Mouse (Mus musculus) frontal cortex, postnatal 36 days (tissue): Measurements from ENCODE around the gene Iqce.

Experiments
- DNase-seq, 2 experiments: peaks; one replicate each; pipeline ENCODE4 v3.0.0; 2022; ENCODE audit warnings: low spot score in 2 of 2

The Iqce gene

DNA sequence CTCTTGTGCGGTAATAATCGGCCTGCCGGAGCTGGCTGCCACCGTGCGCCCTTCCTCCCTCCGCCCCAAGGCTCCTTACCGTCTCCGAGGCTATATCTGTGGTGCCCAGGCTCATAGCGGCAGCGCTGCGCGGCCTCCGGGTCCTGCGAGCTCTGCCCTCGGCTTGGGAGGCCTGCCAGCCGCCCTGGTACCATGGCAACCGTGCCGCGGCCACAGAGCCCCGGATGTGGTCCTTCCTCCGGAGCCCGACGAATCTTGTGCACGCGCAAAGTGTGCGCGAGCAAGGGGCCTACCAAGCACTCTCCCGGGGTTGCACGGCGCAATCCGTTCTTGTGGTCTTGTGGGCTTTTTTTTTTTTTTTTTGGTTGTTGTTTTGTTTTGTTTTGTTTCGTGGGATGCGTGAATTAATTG lies at the start of gene Iqce:
Iqce (minus strand) TSS at position 276 of the 411 bp plus-strand sequence.
- peak; percentile 96 for DNase-seq

DNA sequence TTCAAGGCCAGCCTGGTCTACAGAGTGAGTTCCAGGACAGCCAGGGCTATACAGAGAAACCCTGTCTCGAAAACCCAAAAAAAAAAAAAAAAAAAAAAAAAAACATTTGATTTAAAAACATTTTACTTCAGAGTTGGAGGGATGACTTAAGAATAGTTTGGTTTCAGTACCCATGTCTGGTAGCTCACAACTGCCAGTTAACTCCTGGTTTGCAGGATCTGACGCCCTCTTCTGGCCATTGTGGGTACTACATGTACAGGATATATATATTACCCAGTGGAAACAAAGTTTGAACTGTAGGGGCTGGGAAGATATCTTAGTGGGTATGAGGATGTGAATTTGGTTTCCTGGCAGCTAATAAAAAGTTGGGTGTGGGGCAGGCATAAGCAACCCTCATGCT lies 48.7 kb upstream of the Iqce start:
- peak in 1 of 2 experiments; percentile 41 for DNase-seq

GRCm38 (mm10) chr5:140749062-140749875 lies 47.1 kb upstream of the Iqce start:
- peak; percentile 67 to 75 for DNase-seq

DNA sequence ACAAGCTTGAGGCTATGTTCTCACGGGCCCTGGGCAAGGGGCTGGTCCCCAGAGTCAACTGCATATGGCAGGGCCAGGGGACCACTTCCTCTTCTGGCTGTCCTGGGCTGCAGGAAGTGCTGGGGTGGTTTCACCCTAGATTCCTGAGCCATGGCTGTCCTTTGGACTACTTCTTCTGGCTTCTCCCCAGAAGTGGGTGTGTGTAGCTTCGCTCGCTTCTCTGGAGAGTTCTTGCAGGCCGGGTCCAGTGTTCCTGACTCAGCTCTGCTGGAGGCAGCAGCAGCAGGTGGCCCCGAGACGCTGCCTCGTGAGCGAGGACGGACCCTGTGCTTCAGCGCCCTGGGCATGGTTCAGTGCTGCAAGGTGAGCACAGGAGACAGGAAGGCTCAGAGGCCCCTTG lies 46.2 kb upstream of the Iqce start:
- no peak for DNase-seq

DNA sequence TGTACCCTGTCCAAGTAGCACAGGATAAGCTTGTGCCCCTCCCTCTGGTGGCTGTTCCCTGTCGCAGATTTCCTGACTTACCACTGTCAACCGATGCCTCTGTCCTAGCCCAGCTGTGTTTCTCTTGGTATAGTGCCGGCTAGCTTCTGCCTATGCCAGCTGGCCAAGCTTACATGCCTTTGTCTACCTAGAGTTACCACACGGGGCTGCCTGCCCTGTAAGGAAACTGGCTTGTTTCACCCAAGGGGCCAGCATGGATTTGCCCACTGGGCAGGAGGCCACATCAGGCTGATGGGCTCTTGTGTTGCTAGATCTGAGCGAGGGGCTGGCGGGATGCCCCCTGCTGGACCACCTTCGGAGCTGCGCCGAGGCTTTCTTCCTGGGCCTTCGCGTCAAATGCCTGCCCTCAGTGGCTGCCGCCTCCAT lies 41.5 kb upstream of the Iqce start:
- no peak for DNase-seq

DNA sequence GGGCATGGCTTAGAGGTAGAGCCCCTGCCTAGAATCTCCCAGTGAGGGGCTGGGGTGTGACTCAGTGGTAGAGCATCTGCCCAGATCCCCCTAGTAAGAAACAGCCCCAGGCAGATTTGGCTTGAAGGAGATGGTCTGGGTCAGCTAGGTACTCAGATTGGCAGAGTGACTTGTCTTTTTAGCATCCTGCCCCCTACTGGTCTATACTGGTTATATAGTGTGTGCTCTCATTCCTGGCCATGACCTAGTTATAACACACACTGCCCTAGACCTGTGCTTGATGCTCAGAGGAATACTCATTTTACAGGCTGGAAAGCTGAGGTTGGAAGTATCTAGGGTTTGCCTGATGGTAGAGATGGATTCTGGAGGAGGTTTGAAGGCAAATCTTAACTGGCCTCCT lies 39.7 kb upstream of the Iqce start:
- no peak for DNase-seq

DNA sequence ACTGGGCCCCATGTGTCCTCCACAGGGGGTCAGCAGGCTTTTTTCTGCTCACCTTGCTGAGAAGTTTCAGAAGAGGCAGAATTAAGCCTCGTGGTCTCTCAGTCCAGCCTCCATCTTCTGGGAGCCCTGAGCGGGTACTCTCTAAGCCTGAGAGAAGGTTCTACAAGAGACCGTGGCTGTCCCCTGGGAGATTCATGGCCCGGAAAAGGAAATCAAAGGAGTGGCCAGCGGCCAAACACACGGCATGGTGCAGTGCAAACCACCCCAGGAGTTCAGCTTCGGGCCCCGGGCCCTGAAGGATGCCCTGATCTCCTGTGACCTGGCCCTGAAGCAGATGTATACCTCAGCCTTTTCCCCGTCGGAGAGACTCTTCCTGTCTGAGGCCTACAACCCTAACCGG lies 38.9 kb upstream of the Iqce start:
- no peak for DNase-seq

GRCm38 (mm10) chr5:140739813-140740212 lies 37.6 kb upstream of the Iqce start:
- peak; percentile 49 to 68 for DNase-seq

DNA sequence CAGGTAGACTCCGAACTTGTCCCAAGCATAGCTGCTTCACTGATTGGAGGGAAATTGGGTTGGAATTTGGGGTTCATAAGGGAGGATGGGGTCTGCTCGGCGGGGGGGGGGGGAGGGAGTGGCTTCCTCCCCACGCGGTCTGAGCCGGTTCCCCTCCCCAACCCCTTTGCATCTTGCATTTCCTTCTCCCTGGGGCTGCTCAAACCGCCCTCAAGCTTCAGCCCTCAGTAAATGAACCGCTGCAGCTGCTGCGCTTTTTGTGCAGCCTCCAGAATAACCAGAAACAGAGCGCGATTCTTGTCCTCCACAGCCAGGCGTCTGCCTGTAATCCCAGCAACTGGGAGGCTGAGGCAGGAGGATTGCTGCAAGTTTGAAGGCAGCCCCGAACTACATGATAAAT lies 34.0 kb upstream of the Iqce start:
- no peak for DNase-seq

DNA sequence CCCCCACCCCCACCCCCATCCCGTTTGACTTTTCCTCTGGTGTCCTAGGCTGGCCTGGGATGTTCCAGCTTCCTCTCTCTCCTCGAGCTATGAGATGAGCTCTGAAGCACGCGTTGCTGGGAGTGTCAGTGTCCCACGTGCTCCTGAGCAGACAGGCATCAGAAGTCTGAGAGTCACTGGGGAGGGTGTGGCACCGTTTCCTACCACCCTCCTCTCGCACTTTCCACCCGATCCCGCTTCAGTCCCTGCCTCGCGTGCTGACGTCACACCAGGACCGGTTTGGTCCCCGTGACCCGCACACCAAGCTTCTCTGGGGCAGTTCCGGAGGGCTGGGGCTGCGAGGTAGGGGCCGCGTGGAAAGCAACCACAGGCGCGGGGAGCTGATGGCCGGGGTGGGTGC lies 33.1 kb upstream of the Iqce start:
- DNase-seq = no peak

GRCm38 (mm10) chr5:140733336-140733735 lies 31.2 kb upstream of the Iqce start:
- DNase-seq = no peak

GRCm38 (mm10) chr5:140732195-140732594 lies 30.0 kb upstream of the Iqce start:
- DNase-seq = no peak

GRCm38 (mm10) chr5:140731040-140731797 lies 29.0 kb upstream of the Iqce start:
- no peak for DNase-seq

- no peak for DNase-seq
These were observed 25.0 kb upstream of the Iqce start for GRCm38 (mm10) chr5:140726946-140727740.

- DNase-seq = no peak
These were observed 24.1 kb upstream of the Iqce start for GRCm38 (mm10) chr5:140726062-140726839.

DNA sequence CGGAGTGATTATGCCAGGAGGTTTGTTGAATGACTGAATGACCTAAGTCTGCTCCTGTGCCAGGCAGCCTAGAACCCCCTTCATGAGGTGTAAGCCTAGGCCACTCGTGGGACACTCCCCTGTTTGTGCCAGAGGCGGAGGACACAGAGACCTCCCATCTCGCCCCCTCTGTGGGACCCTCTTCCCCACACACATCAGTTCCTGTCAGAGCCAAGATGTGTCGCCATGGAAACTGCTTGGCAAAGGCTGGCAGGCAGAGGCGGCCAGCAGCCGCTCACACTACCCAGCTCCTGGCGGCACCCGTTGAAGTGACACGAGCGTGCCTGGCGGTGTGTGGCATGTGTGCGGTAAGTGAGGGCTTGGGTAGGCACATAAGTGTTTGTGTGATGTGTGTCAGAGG lies 21.6 kb upstream of the Iqce start, which contains the start of gene Amz1:
Amz1 (plus strand) TSS at position 306 of the 400 bp plus-strand sequence.
- DNase-seq = peak; percentile 71 to 82

DNA sequence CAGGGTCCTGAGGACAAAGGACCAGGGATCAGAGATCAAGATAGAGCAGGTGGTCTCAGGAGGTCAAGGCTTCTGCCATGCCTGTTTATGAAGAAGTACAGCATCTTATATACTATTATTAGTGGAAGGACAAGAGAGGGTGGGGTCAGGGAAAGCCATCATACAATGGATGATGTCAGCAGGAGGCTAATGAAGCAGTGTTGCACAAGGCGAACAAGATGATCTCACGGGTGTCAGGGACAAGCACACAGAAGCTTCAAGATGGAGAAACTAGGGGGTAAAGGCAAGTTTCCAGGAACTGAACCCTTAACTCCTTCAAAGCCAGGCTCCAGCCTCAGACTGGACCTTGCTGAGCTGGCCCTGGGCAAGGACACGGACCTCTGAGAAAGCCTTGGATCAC lies 19.9 kb upstream of the Iqce start:
- DNase-seq = no peak

DNA sequence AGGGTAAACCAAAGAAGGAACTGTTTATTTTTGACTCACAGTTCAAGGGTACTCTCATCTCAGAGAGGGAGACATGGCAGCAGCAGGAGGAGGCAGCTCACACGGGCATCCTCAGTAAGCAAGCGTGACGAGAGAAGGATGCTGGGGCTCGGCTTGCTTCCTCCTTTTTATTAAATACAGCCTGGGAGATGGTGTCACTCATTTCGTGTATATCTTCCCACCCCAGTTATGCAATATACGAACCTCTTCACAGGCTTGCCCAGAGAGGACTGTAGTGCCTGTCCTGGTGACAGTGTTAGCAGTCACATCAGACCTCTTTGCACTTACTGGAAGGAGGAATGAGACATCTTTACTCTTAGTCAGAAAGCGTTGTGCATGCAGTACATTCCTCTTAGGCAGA lies 18.6 kb upstream of the Iqce start:
- no peak for DNase-seq

GRCm38 (mm10) chr5:140711040-140711439 lies 8.9 kb upstream of the Iqce start:
- no peak for DNase-seq

- DNase-seq = no peak
These were observed 8.1 kb upstream of the Iqce start for GRCm38 (mm10) chr5:140710315-140710714.

GRCm38 (mm10) chr5:140705501-140706171 lies 3.5 kb upstream of the Iqce start:
- DNase-seq = no peak
